Mouse (Mus musculus) heart, adult 2 months (tissue): ENCODE results near the gene Megf6.

ENCODE experiments used
- EP300 ChIP-seq: fragments of 200-500 bp; IDR thresholded peaks from 2 replicates; pipeline ENCODE4 v1.6.1; 2011; ENCODE audit warnings: low read depth, low read length, control low read depth; ENCODE audit not compliant: insufficient read depth
- POLR2A ChIP-seq: fragments of 200-500 bp; IDR thresholded peaks from 2 replicates; pipeline ENCODE4 v1.6.1; 2011; ENCODE audit warnings: mild to moderate bottlenecking, low read depth, low read length, control low read depth; ENCODE audit not compliant: insufficient read depth

DNA sequence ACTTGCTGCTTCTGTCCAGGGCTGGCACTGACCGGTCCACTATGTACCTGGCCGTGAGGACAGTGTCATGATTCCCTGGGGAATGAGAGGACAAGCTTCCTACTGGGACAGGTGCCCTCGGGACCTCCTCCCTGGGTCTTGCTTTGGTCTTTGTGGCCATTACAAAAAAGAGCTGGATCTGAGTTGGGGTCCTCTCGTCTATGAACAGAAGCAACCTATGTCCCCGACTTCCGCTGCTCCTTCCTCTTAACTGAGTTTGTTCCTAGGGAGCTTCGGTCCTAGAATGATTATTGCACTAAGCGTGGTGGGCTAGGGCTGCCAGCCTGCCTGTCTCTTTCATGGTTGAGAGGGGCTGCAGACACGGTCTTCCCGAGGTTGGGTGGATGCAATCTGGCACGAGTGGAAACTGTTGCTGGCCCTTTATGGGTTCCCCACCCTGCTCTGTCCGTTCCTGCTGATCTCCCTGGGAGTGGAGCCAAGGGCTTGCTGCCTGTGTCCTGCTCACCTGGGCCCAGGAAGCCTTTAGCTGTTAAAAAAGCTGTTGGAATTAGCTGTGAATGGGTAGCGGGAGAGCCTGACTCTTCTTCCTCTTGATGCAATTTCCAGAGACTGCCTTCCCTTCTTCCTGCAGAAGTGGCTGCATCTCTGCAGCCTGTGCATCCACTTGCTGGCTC lies 1.5 kb downstream of the Megf6 start:
- no peak for TF ChIP-seq EP300
- TF ChIP-seq POLR2A: no peak
